Mouse (Mus musculus) myocyte (in vitro differentiated cells): ENCODE measurements at regions not wholly inside any gene's neighbourhood (a gene's known extent, or its start where the extent isn't known, plus 50 kb on each side); places are given as distances from the start of the nearest gene placed in this dataset.

ENCODE experiments used
- H3K27me3 ChIP-seq: one replicate; pipeline ENCODE4 v1.6.1; 2011; ENCODE audit not compliant: control insufficient read depth, insufficient read depth, insufficient read length
- H3K36me3 ChIP-seq: one replicate; pipeline ENCODE4 v1.6.1; 2011; ENCODE audit not compliant: control insufficient read depth, insufficient read depth
- H3K4me2 ChIP-seq: one replicate; pipeline ENCODE4 v1.6.1; 2011; ENCODE audit warnings: low read depth, control low read depth
- H3K4me3 ChIP-seq: one replicate; pipeline ENCODE4 v1.5.1; 2011; ENCODE audit warnings: mild to moderate bottlenecking, control low read depth, moderate library complexity
- H3K79me2 ChIP-seq: one replicate; pipeline ENCODE4 v1.6.1; 2011; ENCODE audit not compliant: control insufficient read depth, insufficient read depth
- H3ac ChIP-seq: one replicate; pipeline ENCODE4 v1.6.1; 2011; ENCODE audit not compliant: control insufficient read depth, insufficient read length
- CEBPB ChIP-seq: IDR thresholded peaks from 2 replicates; pipeline ENCODE4 v1.6.1; 2011; ENCODE audit warnings: mild to moderate bottlenecking, moderate library complexity; ENCODE audit not compliant: poor library complexity, insufficient read depth, severe bottlenecking
- E2F4 ChIP-seq: IDR thresholded peaks from one replicate; pipeline ENCODE4 v1.6.1; 2011; ENCODE audit warnings: mild to moderate bottlenecking, control low read depth, moderate library complexity; ENCODE audit not compliant: insufficient read depth
- MAX ChIP-seq: IDR thresholded peaks from one replicate; pipeline ENCODE4 v1.6.1; 2011; ENCODE audit warnings: low read depth, mild to moderate bottlenecking, control low read depth
- MYOD1 ChIP-seq, 3 experiments: IDR thresholded peaks; one replicate each; pipeline ENCODE4 v1.6.1; 2011; ENCODE audit warnings: control low read depth in 2 of 3, low read depth in 2 of 3, mild to moderate bottlenecking in 2 of 3, moderate library complexity in 1 of 3; ENCODE audit not compliant: insufficient read length in 2 of 3, control insufficient read depth in 1 of 3
- MYOG ChIP-seq, 3 experiments: IDR thresholded peaks; one replicate each; pipeline ENCODE4 v1.6.1; 2011; ENCODE audit warnings: control low read depth in 2 of 3, low read depth in 2 of 3, mild to moderate bottlenecking in 2 of 3; ENCODE audit not compliant: insufficient read length in 2 of 3, control insufficient read depth in 1 of 3, insufficient read depth in 1 of 3
- POLR2A ChIP-seq: IDR thresholded peaks from one replicate; pipeline ENCODE4 v1.6.1; 2011; ENCODE audit warnings: low read depth, mild to moderate bottlenecking, control low read depth, moderate library complexity; ENCODE audit not compliant: insufficient read length
- POLR2AphosphoS2 ChIP-seq: IDR thresholded peaks from one replicate; pipeline ENCODE4 v1.6.1; 2011; ENCODE audit warnings: low read depth, control low read depth; ENCODE audit not compliant: insufficient read length
- REST ChIP-seq: IDR thresholded peaks from one replicate; pipeline ENCODE4 v1.6.1; 2011; ENCODE audit warnings: mild to moderate bottlenecking, control low read depth, moderate library complexity; ENCODE audit not compliant: insufficient read depth, insufficient read length
- SRF ChIP-seq: IDR thresholded peaks from one replicate; pipeline ENCODE4 v1.6.1; 2011; ENCODE audit warnings: low read depth; ENCODE audit not compliant: control insufficient read depth, insufficient read length
- TCF12 ChIP-seq: IDR thresholded peaks from one replicate; pipeline ENCODE4 v1.6.1; 2011; ENCODE audit warnings: mild to moderate bottlenecking, control low read depth; ENCODE audit not compliant: poor library complexity, insufficient read depth, severe bottlenecking
- TCF3 ChIP-seq: IDR thresholded peaks from one replicate; pipeline ENCODE4 v1.6.1; 2011; ENCODE audit warnings: low read depth, control low read depth; ENCODE audit not compliant: insufficient read length
- USF1 ChIP-seq: IDR thresholded peaks from one replicate; pipeline ENCODE4 v1.6.1; 2011; ENCODE audit warnings: low read depth, mild to moderate bottlenecking, control low read depth, moderate library complexity

GRCm38 (mm10) chr10:98618736-98619525 is 295.3 kb upstream of the Atp2b1 start:
- Histone ChIP-seq H3K4me3 (no peak overlapping the region), H3ac (no peak overlapping the region), H3K36me3 (no peaks in the 10 kb centered on the region), H3K79me2 (no peaks in the 10 kb centered on the region), H3K27me3 (no peaks in the 10 kb centered on the region), H3K4me2 (no peak overlapping the region)
- TF ChIP-seq MAX: no peak
- no peak for TF ChIP-seq TCF12
- no peak for TF ChIP-seq CEBPB
- TF ChIP-seq REST: no peak
- no peak for TF ChIP-seq SRF
- no peak for TF ChIP-seq POLR2AphosphoS2
- TF ChIP-seq USF1: no peak
- no peak for TF ChIP-seq TCF3
- no peak for TF ChIP-seq E2F4
- no peak for TF ChIP-seq POLR2A
- TF ChIP-seq MYOG (IDR thresholded peaks at IDR 0.05; ENCODE audit: control insufficient read depth in 1 of 3, insufficient read depth in 1 of 3, insufficient read length in 2 of 3, low read depth in 2 of 3): no peak
- TF ChIP-seq MYOD1 (IDR thresholded peaks at IDR 0.05; ENCODE audit: control insufficient read depth in 1 of 3, insufficient read length in 2 of 3, low read depth in 2 of 3): no peak

- H3K4me3 ChIP-seq: no peak overlapping the region
- no peaks in the 10 kb centered on the region for H3K79me2 ChIP-seq
- no peak overlapping the region for H3ac ChIP-seq
- no peaks in the 10 kb centered on the region for H3K27me3 ChIP-seq
- TF ChIP-seq CEBPB (no peak), TCF12 (no peak), E2F4 (no peak), REST (no peak), MYOD1 (IDR thresholded peaks at IDR 0.05; ENCODE audit: control insufficient read depth in 1 of 3, insufficient read length in 2 of 3, low read depth in 2 of 3) (no peak), SRF (no peak), TCF3 (no peak), MAX (no peak), POLR2AphosphoS2 (no peak), MYOG (IDR thresholded peaks at IDR 0.05; ENCODE audit: control insufficient read depth in 1 of 3, insufficient read depth in 1 of 3, insufficient read length in 2 of 3, low read depth in 2 of 3) (no peak), POLR2A (no peak), USF1 (no peak)
- H3K4me2 ChIP-seq: no peak overlapping the region
- H3K36me3 ChIP-seq: no peaks in the 10 kb centered on the region
These were observed 290.1 kb upstream of the Atp2b1 start for GRCm38 (mm10) chr10:98624103-98624502.

DNA sequence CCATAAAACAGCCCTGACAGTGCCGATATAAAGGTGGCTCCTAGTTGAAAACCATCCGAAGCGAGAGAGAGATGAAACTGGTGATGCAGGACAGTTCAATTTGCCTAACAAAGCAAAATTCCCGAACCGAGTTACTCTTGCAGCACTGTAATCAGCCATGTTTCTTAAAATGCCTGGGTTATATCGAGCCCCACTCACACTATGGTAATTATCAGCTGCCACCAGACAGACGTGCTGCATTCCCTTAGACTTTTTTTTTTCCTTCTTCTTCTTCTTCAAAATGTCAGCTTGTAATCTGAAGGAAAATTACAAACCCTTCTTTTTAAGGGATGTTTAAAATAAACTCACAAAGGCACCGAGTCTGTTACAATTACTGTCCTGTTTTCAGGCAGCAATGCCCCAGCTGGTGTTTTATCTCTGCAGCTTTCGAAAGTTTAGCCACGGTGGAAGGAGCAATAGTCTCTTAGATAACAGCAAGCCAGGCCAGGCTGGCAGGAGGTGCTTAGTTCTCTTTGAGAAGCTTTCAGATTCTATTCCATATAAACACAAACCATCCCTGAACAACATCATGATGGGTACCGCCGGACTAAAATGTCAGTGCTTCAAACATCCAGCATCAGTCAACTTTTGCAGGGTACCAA is 289.4 kb upstream of the Atp2b1 start:
- TF ChIP-seq POLR2AphosphoS2 (no peak), TCF12 (no peak), MYOG (IDR thresholded peaks at IDR 0.05; ENCODE audit: control insufficient read depth in 1 of 3, insufficient read depth in 1 of 3, insufficient read length in 2 of 3, low read depth in 2 of 3) (no peak), TCF3 (no peak)
- Histone ChIP-seq H3K4me2 (no peak overlapping the region), H3K4me3 (no peak overlapping the region)

DNA sequence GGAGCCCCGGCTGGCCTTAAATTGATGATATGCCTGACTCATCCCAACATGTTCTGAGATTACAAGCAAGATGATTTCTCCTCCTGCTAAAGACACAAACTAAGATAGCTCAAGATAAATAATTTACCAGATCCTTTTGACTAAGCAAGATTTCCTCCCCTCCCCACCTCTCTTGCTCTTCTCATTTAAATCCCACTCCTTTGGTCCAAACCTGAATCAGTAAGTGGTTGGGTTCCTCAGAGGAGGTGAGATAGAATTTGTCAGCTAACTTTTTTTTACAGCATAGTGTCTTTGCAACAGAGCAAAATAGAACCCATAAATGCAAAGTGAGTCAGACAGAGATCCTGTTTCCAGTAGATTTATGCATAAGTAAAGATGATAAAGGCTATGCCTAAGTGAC is 286.0 kb upstream of the Atp2b1 start:
- no peaks in the 10 kb centered on the region for H3K36me3 ChIP-seq
- H3K4me2 ChIP-seq: peak overlapping the region; percentile 24
- H3K79me2 ChIP-seq: no peaks in the 10 kb centered on the region
- H3ac ChIP-seq: no peak overlapping the region
- no peak overlapping the region for H3K4me3 ChIP-seq
- H3K27me3 ChIP-seq: no peaks in the 10 kb centered on the region
- TF ChIP-seq USF1 (no peak), REST (no peak), POLR2A (no peak), MAX (no peak), MYOG (IDR thresholded peaks at IDR 0.05; ENCODE audit: control insufficient read depth in 1 of 3, insufficient read depth in 1 of 3, insufficient read length in 2 of 3, low read depth in 2 of 3) (no peak), MYOD1 (IDR thresholded peaks at IDR 0.05; ENCODE audit: control insufficient read depth in 1 of 3, insufficient read length in 2 of 3, low read depth in 2 of 3) (no peak), CEBPB (no peak), E2F4 (no peak), POLR2AphosphoS2 (no peak), TCF12 (no peak), SRF (no peak), TCF3 (no peak)

More for the DNA sequence above, 289.4 kb upstream of the Atp2b1 start:
- H3K36me3 ChIP-seq: no peaks in the 10 kb centered on the region
- no peaks in the 10 kb centered on the region for H3K79me2 ChIP-seq
- no peak overlapping the region for H3ac ChIP-seq
- H3K27me3 ChIP-seq: no peaks in the 10 kb centered on the region

DNA sequence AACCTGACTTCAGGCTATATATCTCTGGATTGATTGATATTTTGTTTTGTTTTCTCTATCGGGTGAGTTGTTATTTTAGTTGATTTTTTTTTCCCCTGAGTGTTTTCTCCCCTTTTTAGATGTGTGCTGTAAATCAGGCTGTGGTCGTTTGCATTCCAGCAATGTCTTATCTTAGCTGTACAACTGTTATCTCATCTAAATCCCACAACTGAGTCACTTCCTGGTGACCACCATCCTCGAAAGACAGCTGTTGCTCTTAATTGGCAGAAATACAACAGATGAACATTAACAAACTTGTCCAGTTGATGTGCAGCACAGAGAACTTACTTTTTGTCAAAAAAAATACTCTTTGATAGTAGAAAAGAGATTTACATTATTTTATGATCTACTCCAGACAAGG is 285.0 kb upstream of the Atp2b1 start:
- Histone ChIP-seq H3ac (no peak overlapping the region), H3K4me2 (peak overlapping the region; percentile 63), H3K4me3 (no peak overlapping the region), H3K36me3 (no peaks in the 10 kb centered on the region), H3K27me3 (no peaks in the 10 kb centered on the region), H3K79me2 (no peaks in the 10 kb centered on the region)
- TF ChIP-seq E2F4: no peak
- TF ChIP-seq TCF3: peak; percentile 40
- TF ChIP-seq CEBPB: 0 out of 2 replicates have a peak, but pooled peaks have one; percentile 42
- TF ChIP-seq TCF12: peak; percentile 81
- TF ChIP-seq REST: no peak
- TF ChIP-seq MYOD1 (IDR thresholded peaks at IDR 0.05; ENCODE audit: control insufficient read depth in 1 of 3, insufficient read length in 2 of 3, low read depth in 2 of 3): peak in 2 of 3 experiments; percentile 86 to 87
- peak in 1 of 3 experiments; percentile 66 for TF ChIP-seq MYOG (IDR thresholded peaks at IDR 0.05; ENCODE audit: control insufficient read depth in 1 of 3, insufficient read depth in 1 of 3, insufficient read length in 2 of 3, low read depth in 2 of 3)
- no peak for TF ChIP-seq POLR2A
